Comparison of ENCODE assay signal across 8 mouse cellular contexts in genomic region chrX:101527356-101527755, GRCm38 (mm10). TPM values are rescaled to one million over a fixed set of nuclear protein-coding genes. Genes with fewer than 3 reads are reported as not detected.
A peak's percentile ranks its signal among the peaks of the same experiment; 100 is the strongest.
DNase-seq lines count a peak whose midpoint lies in the region; ATAC-seq and TF ChIP-seq lines count a peak whose summit lies in the region.

No protein-coding gene starts in this region.

- 58% methylated on average over 9 of the region's 9 CpGs for WGBS in kidney, embryonic 15.5 days
- WGBS in embryonic facial prominence, embryonic 14.5 days: 51% methylated on average over 9 of the region's 9 CpGs
- 49% methylated on average over 9 of the region's 9 CpGs for WGBS in intestine, postnatal 0 days
- 56% methylated on average over 9 of the region's 9 CpGs for WGBS in midbrain, postnatal 0 days
- WGBS in midbrain, embryonic 11.5 days: 55% methylated on average over 9 of the region's 9 CpGs

- no peaks in the 10 kb centered on the region for H3K9me3 ChIP-seq in kidney, embryonic 15.5 days (replicated peaks)
- H3K9me3 ChIP-seq in embryonic facial prominence, embryonic 14.5 days (ENCODE audit: control insufficient read depth, low read length): no peaks in the 10 kb centered on the region
- no peaks in the 10 kb centered on the region for H3K9me3 ChIP-seq in intestine, postnatal 0 days (ENCODE audit: control insufficient read depth)
- H3K9me3 ChIP-seq in midbrain, postnatal 0 days (ENCODE audit: low read length): no peaks in the 10 kb centered on the region
- no peaks in the 10 kb centered on the region for H3K9me3 ChIP-seq in midbrain, embryonic 11.5 days (ENCODE audit: control insufficient read depth, low read length)

- no peaks in the 10 kb centered on the region for H3K36me3 ChIP-seq in kidney, embryonic 15.5 days
- no peaks in the 10 kb centered on the region for H3K36me3 ChIP-seq in embryonic facial prominence, embryonic 14.5 days (ENCODE audit: control insufficient read depth, insufficient read depth, low read length)
- no peaks in the 10 kb centered on the region for H3K36me3 ChIP-seq in intestine, postnatal 0 days (ENCODE audit: control insufficient read depth, insufficient read depth)
- H3K36me3 ChIP-seq in midbrain, postnatal 0 days (ENCODE audit: insufficient read depth, low read length): no peaks in the 10 kb centered on the region
- H3K36me3 ChIP-seq in midbrain, embryonic 11.5 days (ENCODE audit: control insufficient read depth, insufficient read depth, low read length): no peaks in the 10 kb centered on the region

- DNase-seq in kidney, postnatal 14 days: no peak
- peak; percentile 9 for DNase-seq in embryonic facial prominence, embryonic 14.5 days (ENCODE audit: low spot score)
- no peak for DNase-seq in midbrain, postnatal 0 days (ENCODE audit: low spot score)
- no peak for DNase-seq in midbrain, embryonic 11.5 days (ENCODE audit: low spot score, missing footprints)
- no peak for DNase-seq in frontal cortex, postnatal 36 days (ENCODE audit: low spot score in 2 of 2)

- TF ChIP-seq CTCF in intestine, postnatal 0 days (IDR thresholded peaks at IDR 0.05; ENCODE audit: low read depth): no peak
- no peak for TF ChIP-seq CTCF in midbrain, postnatal 0 days (IDR thresholded peaks at IDR 0.05)

- H3K9ac ChIP-seq in kidney, embryonic 15.5 days: no peak overlapping the region
- H3K9ac ChIP-seq in embryonic facial prominence, embryonic 14.5 days (ENCODE audit: low read depth, low read length): no peak overlapping the region
- H3K9ac ChIP-seq in intestine, postnatal 0 days (ENCODE audit: low read depth, low read length): no peak overlapping the region
- no peak overlapping the region for H3K9ac ChIP-seq in midbrain, postnatal 0 days (replicated peaks; ENCODE audit: low read length, poor library complexity, severe bottlenecking)
- H3K9ac ChIP-seq in midbrain, embryonic 11.5 days (ENCODE audit: low read length): no peak overlapping the region

- 0 out of 2 replicates have a peak overlapping the region, but pooled peaks have one; percentile 16 for H3K4me2 ChIP-seq in kidney, embryonic 15.5 days
- no peak overlapping the region for H3K4me2 ChIP-seq in embryonic facial prominence, embryonic 14.5 days (ENCODE audit: low read depth, low read length)
- peak overlapping the region; percentile 32; the same call in 1 of the 2 replicates for H3K4me2 ChIP-seq in intestine, postnatal 0 days (replicated peaks; ENCODE audit: low read depth)
- H3K4me2 ChIP-seq in midbrain, postnatal 0 days (ENCODE audit: low read depth, low read length, poor library complexity, severe bottlenecking): no peak overlapping the region
- no peak overlapping the region for H3K4me2 ChIP-seq in midbrain, embryonic 11.5 days

- ATAC-seq in kidney, embryonic 15.5 days (replicated peaks; ENCODE audit: low FRiP score): no peak
- ATAC-seq in embryonic facial prominence, embryonic 14.5 days (ENCODE audit: low read depth): no peak
- 0 out of 2 replicates have a peak, but pooled peaks have one; percentile 31 for ATAC-seq in intestine, postnatal 0 days
- ATAC-seq in megakaryocyte progenitor cell, adult 5-6 weeks (replicated peaks; ENCODE audit: poor library complexity): peak; percentile 74
- ATAC-seq in midbrain, postnatal 0 days (ENCODE audit: low FRiP score): no peak
- ATAC-seq in midbrain, embryonic 11.5 days (ENCODE audit: low FRiP score): no peak

- H3K4me1 ChIP-seq in kidney, embryonic 15.5 days: no peaks in the 10 kb centered on the region
- H3K4me1 ChIP-seq in embryonic facial prominence, embryonic 14.5 days (ENCODE audit: control insufficient read depth, insufficient read depth, low read length): no peaks in the 10 kb centered on the region
- H3K4me1 ChIP-seq in intestine, postnatal 0 days (replicated peaks; ENCODE audit: control insufficient read depth, insufficient read depth, low read length): no peaks in the 10 kb centered on the region
- no peaks in the 10 kb centered on the region for H3K4me1 ChIP-seq in midbrain, postnatal 0 days (ENCODE audit: insufficient read depth, low read length)
- no peaks in the 10 kb centered on the region for H3K4me1 ChIP-seq in midbrain, embryonic 11.5 days (ENCODE audit: control insufficient read depth, insufficient read depth, low read length)

- H3K4me3 ChIP-seq in kidney, embryonic 15.5 days (replicated peaks): peak overlapping the region; percentile 21
- 0 out of 2 replicates have a peak overlapping the region, but pooled peaks have one; percentile 11 for H3K4me3 ChIP-seq in embryonic facial prominence, embryonic 14.5 days (ENCODE audit: low read depth, low read length)
- peak overlapping the region; percentile 3; the same call in 1 of the 2 replicates for H3K4me3 ChIP-seq in intestine, postnatal 0 days (ENCODE audit: low read depth, low read length)
- H3K4me3 ChIP-seq in midbrain, postnatal 0 days (ENCODE audit: low read depth, low read length): no peak overlapping the region
- no peak overlapping the region for H3K4me3 ChIP-seq in midbrain, embryonic 11.5 days (ENCODE audit: low read depth, low read length)

- no peak overlapping the region for H3K27ac ChIP-seq in kidney, embryonic 15.5 days
- H3K27ac ChIP-seq in embryonic facial prominence, embryonic 14.5 days (replicated peaks; ENCODE audit: low read depth, low read length): no peak overlapping the region
- H3K27ac ChIP-seq in intestine, postnatal 0 days (ENCODE audit: low read depth, low read length): no peak overlapping the region
- H3K27ac ChIP-seq in midbrain, postnatal 0 days (ENCODE audit: low read depth, low read length): no peak overlapping the region
- no peak overlapping the region for H3K27ac ChIP-seq in midbrain, embryonic 11.5 days (ENCODE audit: low read depth, low read length)

- peaks cover 14% of the 10 kb centered on the region; the same call in 1 of the 2 replicates for H3K27me3 ChIP-seq in kidney, embryonic 15.5 days
- H3K27me3 ChIP-seq in embryonic facial prominence, embryonic 14.5 days (replicated peaks; ENCODE audit: control insufficient read depth, insufficient read depth, low read length): no peaks in the 10 kb centered on the region; the same call in 1 of the 2 replicates
- H3K27me3 ChIP-seq in intestine, postnatal 0 days (replicated peaks; ENCODE audit: control insufficient read depth, insufficient read depth, low read length): 0 out of 2 replicates have a peak, but pooled peaks cover 3% of the 10 kb centered on the region
- H3K27me3 ChIP-seq in midbrain, postnatal 0 days (ENCODE audit: insufficient read depth, low read length): no peaks in the 10 kb centered on the region
- H3K27me3 ChIP-seq in midbrain, embryonic 11.5 days (ENCODE audit: control insufficient read depth, insufficient read depth, low read length): no peaks in the 10 kb centered on the region

RNA-seq across cellular contexts. Expression of gene Taf1, which starts 5.2 kb away (rescaled TPM):
- 13.9 and 14.9 TPM in 2 replicates for polyA plus RNA-seq in kidney, embryonic 15.5 days (2015; fragmentation: Nextera tagmentation; extraction: Ambion mirVana)
- polyA plus RNA-seq in embryonic facial prominence, embryonic 14.5 days (2014; fragmentation: Nextera tagmentation; extraction: Ambion mirVana): 12.6 and 15.3 TPM in 2 replicates
- 3.2 and 3.5 TPM in 2 replicates for polyA plus RNA-seq in intestine, postnatal 0 days (2015; fragmentation: Nextera tagmentation; extraction: Ambion mirVana)
- total RNA-seq in megakaryocyte progenitor cell, adult 5-6 weeks (2015): 43.6 and 45.3 TPM in 2 replicates
- total RNA-seq in megakaryocyte progenitor cell, adult 5-6 weeks (2017): 49.3 and 87.1 TPM in 2 replicates
- total RNA-seq in midbrain, postnatal 0 days (2014; rRNA removed): 25.6 and 36.9 TPM in 2 replicates
- polyA plus RNA-seq in midbrain, postnatal 0 days (2015; fragmentation: Nextera tagmentation; extraction: Ambion mirVana): 9.9 and 13.4 TPM in 2 replicates
- 20.5 and 25.7 TPM in 2 replicates for polyA plus RNA-seq in midbrain, embryonic 11.5 days (2014; fragmentation: Nextera tagmentation; extraction: Ambion mirVana)

Comparison
In these comparisons a context has a peak if more than half of its experiments do, and no peak if none do; other contexts are left out.
1. ATAC-seq: peak in intestine, postnatal 0 days (single experiment) and megakaryocyte progenitor cell, adult 5-6 weeks (single experiment); none in kidney, embryonic 15.5 days (single experiment), embryonic facial prominence, embryonic 14.5 days (single experiment), midbrain, postnatal 0 days (single experiment) and midbrain, embryonic 11.5 days (single experiment).
2. H3K4me2 ChIP-seq: peak in kidney, embryonic 15.5 days (single experiment) and intestine, postnatal 0 days (single experiment); none in embryonic facial prominence, embryonic 14.5 days (single experiment), midbrain, postnatal 0 days (single experiment) and midbrain, embryonic 11.5 days (single experiment).
3. H3K4me3 ChIP-seq: peak in kidney, embryonic 15.5 days (single experiment), embryonic facial prominence, embryonic 14.5 days (single experiment) and intestine, postnatal 0 days (single experiment); none in midbrain, postnatal 0 days (single experiment) and midbrain, embryonic 11.5 days (single experiment).